Mouse (Mus musculus) embryo, embryonic 11 days (tissue): ENCODE results near the gene Thra.

Source experiments
- DNase-seq: peaks from one replicate; pipeline ENCODE4 v3.0.0-alpha.2; 2015

The Thra gene

GRCm38 (mm10) chr11:98766816-98767215 is 26.4 kb downstream of the Thra start:
- DNase-seq, result no peak

- DNase-seq, result peak; percentile 69
These were observed 26.8 kb downstream of the Thra start for GRCm38 (mm10) chr11:98767276-98767675.

GRCm38 (mm10) chr11:98767713-98768112 is 27.3 kb downstream of the Thra start:
- no peak for DNase-seq

- peak; percentile 39 for DNase-seq
These were observed 27.9 kb downstream of the Thra start for GRCm38 (mm10) chr11:98768127-98769006.

- no peak for DNase-seq
These were observed 28.8 kb downstream of the Thra start for GRCm38 (mm10) chr11:98769007-98769954.

- DNase-seq, result no peak
These were observed 29.9 kb downstream of the Thra start for GRCm38 (mm10) chr11:98770096-98770975.

GRCm38 (mm10) chr11:98771131-98771530 is 30.7 kb downstream of the Thra start:
- DNase-seq, result no peak

GRCm38 (mm10) chr11:98771844-98772525 is 31.5 kb downstream of the Thra start:
- no peak for DNase-seq

GRCm38 (mm10) chr11:98772667-98773171 is 32.3 kb downstream of the Thra start:
- DNase-seq, result no peak

- peak; percentile 97 for DNase-seq
These were observed 33.3 kb downstream of the Thra start for GRCm38 (mm10) chr11:98773635-98774295.

GRCm38 (mm10) chr11:98774582-98775347 is 34.3 kb downstream of the Thra start, which contains the start of gene Nr1d1:
Nr1d1 (minus strand) TSS chr11:98775333.
- no peak for DNase-seq

- DNase-seq, result peak; percentile 95
These were observed 35.1 kb downstream of the Thra start for GRCm38 (mm10) chr11:98775348-98776051.

- no peak for DNase-seq
These were observed 35.8 kb downstream of the Thra start for GRCm38 (mm10) chr11:98776052-98776764.

GRCm38 (mm10) chr11:98776843-98777590 is 36.6 kb downstream of the Thra start:
- peak; percentile 79 for DNase-seq

GRCm38 (mm10) chr11:98777888-98778287 is 37.5 kb downstream of the Thra start:
- no peak for DNase-seq

- DNase-seq, result peak; percentile 76
These were observed 41.5 kb downstream of the Thra start for GRCm38 (mm10) chr11:98781851-98782512.

- DNase-seq, result peak; percentile 59
These were observed 42.3 kb downstream of the Thra start for GRCm38 (mm10) chr11:98782651-98783235.
